Mouse (Mus musculus): Measurements from ENCODE around the gene D630003M21Rik. TPM values are rescaled to one million over a fixed set of nuclear protein-coding genes. Genes with fewer than 3 reads are reported as not detected.

The D630003M21Rik gene
- polyA plus RNA-seq, 1 experiment from 2014 or later = 1.8 TPM

DNA sequence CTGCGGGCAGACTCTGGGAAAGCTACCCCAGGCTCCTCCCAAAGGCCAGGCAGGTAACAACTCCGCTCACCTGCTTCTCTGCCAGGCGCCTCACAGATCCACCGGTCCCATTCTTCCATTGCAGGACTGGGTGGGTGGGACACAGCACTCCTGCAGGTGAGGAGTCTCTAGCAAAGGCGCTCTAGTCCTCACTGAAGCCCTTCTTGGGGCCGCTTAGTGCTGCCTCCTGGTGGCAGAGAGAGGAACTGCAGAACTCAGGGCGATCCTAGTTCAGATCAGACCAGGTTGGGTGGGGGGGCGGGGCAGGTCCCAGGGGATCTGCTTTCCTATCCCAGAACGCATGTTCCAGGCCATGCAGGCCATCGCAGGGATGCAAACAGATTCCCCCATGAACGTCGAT is 29.8 kb upstream of the D630003M21Rik start:
- ATAC-seq = peak; percentile 12; the same call in 1 of the 2 replicates
- peaks cover 6% of the 10 kb centered on the region; the same call in 1 of the 2 replicates for H3K4me1 ChIP-seq (replicated peaks; ENCODE audit: control insufficient read depth, insufficient read depth, low read length)
- H3K4me3 ChIP-seq (replicated peaks; ENCODE audit: low read length) = no peak overlapping the region
- no peak overlapping the region for H3K9ac ChIP-seq (replicated peaks; ENCODE audit: low read depth, low read length)
- WGBS = 10% methylated on average over 12 of the region's 12 CpGs
- no peak overlapping the region for H3K27ac ChIP-seq (ENCODE audit: low read length)
- H3K36me3 ChIP-seq (ENCODE audit: control insufficient read depth, insufficient read depth) = no peaks in the 10 kb centered on the region
- H3K4me2 ChIP-seq (ENCODE audit: low read length) = no peak overlapping the region
- H3K9me3 ChIP-seq (ENCODE audit: control insufficient read depth, low read length) = no peaks in the 10 kb centered on the region
- H3K27me3 ChIP-seq (replicated peaks; ENCODE audit: control insufficient read depth, insufficient read depth, low read length) = no peaks in the 10 kb centered on the region

DNA sequence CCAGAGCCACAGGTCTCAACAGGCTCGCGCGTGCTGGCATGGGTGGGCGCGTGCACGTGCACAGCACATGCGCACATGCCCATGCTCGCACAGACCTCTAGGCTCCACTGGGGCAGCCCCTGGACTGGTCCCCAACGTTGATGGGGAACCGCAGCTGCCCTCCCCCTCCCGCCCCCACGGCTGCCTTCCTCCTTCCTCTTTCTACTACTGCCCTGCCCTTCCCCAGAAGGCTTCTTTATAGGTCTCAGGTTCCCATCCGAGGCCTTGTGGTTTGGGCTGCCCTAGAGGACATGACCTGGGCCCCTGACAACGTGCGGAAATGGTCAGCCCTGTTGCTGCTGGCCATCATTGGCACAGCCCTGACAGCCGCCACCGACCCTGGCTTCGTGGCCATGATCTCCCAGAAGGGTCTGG is 29.0 kb upstream of the D630003M21Rik start, which contains the start of gene Bpi:
Gene Bpi, plus strand, starts transcription at position 90 of the 414 bp plus-strand sequence.
- 78% methylated on average over 18 of the region's 18 CpGs for WGBS
- H3K27me3 ChIP-seq (replicated peaks; ENCODE audit: control insufficient read depth, insufficient read depth, low read length) = no peaks in the 10 kb centered on the region
- H3K4me3 ChIP-seq (replicated peaks; ENCODE audit: low read length) = no peak within 1 kb of the TSS
- H3K9ac ChIP-seq (replicated peaks; ENCODE audit: low read depth, low read length) = no peak within 1 kb of the TSS
- ATAC-seq = no peak
- no peak within 1 kb of the TSS for H3K27ac ChIP-seq (ENCODE audit: low read length)
- peaks cover 6% of the 10 kb centered on the region; the same call in 1 of the 2 replicates for H3K4me1 ChIP-seq (replicated peaks; ENCODE audit: control insufficient read depth, insufficient read depth, low read length)
- no peaks in the 10 kb centered on the region for H3K9me3 ChIP-seq (ENCODE audit: control insufficient read depth, low read length)
- H3K36me3 ChIP-seq (ENCODE audit: control insufficient read depth, insufficient read depth) = no peaks in the 10 kb centered on the region
- H3K4me2 ChIP-seq (ENCODE audit: low read length) = no peak within 1 kb of the TSS

DNA sequence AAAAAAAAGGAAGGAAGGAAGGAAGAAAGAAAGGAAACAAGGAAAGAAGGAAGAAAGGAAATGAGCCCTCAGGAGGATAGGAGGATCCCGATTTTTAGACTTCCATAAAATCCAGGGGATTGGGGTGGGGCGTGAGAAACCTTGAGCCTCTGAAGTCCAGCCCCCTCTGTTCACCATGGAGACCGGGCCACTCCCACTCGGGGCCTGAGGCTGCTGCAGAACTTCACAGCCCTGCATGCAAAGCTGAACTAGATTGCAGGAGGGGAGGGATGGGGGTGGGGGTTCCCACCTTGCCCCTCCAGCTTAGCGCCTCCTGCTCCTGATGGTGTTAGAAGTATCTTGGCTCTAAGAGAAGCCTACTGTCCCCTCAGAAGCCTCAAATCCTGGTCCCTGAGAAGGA is 27.9 kb upstream of the D630003M21Rik start:
- WGBS = 15% methylated on average over 5 of the region's 5 CpGs
- Histone ChIP-seq H3K36me3 (ENCODE audit: control insufficient read depth, insufficient read depth) (no peaks in the 10 kb centered on the region), H3K4me2 (ENCODE audit: low read length) (no peak overlapping the region), H3K27ac (ENCODE audit: low read length) (no peak overlapping the region), H3K9ac (replicated peaks; ENCODE audit: low read depth, low read length) (no peak overlapping the region), H3K4me3 (replicated peaks; ENCODE audit: low read length) (no peak overlapping the region), H3K9me3 (ENCODE audit: control insufficient read depth, low read length) (no peaks in the 10 kb centered on the region), H3K27me3 (replicated peaks; ENCODE audit: control insufficient read depth, insufficient read depth, low read length) (no peaks in the 10 kb centered on the region), H3K4me1 (replicated peaks; ENCODE audit: control insufficient read depth, insufficient read depth, low read length) (peaks cover 6% of the 10 kb centered on the region; the same call in 1 of the 2 replicates)
- ATAC-seq = no peak

DNA sequence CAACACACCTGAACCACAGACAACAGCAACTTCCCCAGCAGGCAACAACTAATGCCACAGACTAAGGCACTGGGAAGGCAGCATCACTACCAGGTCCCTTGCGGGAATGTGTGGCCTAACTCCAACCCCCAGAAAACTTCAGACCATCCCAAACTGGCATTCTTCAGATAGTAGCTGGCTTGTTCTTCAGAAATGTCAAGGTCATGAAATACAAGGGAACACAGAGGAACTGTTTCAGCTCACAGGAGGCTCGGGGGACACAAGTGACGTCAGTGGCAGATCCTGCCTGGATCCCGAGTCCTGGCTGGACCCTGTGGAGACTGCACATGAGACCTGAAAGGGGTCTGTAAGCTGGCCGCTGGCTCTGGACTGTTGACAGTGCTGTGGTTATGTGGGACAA is 24.8 kb upstream of the D630003M21Rik start:
- no peak for ATAC-seq
- Histone ChIP-seq H3K9ac (replicated peaks; ENCODE audit: low read depth, low read length) (no peak overlapping the region), H3K9me3 (ENCODE audit: control insufficient read depth, low read length) (no peaks in the 10 kb centered on the region), H3K27me3 (replicated peaks; ENCODE audit: control insufficient read depth, insufficient read depth, low read length) (no peaks in the 10 kb centered on the region), H3K4me3 (replicated peaks; ENCODE audit: low read length) (no peak overlapping the region), H3K4me2 (ENCODE audit: low read length) (no peak overlapping the region), H3K27ac (ENCODE audit: low read length) (no peak overlapping the region), H3K36me3 (ENCODE audit: control insufficient read depth, insufficient read depth) (no peaks in the 10 kb centered on the region), H3K4me1 (replicated peaks; ENCODE audit: control insufficient read depth, insufficient read depth, low read length) (peaks cover 6% of the 10 kb centered on the region; the same call in 1 of the 2 replicates)
- WGBS = 67% methylated on average over 5 of the region's 5 CpGs

DNA sequence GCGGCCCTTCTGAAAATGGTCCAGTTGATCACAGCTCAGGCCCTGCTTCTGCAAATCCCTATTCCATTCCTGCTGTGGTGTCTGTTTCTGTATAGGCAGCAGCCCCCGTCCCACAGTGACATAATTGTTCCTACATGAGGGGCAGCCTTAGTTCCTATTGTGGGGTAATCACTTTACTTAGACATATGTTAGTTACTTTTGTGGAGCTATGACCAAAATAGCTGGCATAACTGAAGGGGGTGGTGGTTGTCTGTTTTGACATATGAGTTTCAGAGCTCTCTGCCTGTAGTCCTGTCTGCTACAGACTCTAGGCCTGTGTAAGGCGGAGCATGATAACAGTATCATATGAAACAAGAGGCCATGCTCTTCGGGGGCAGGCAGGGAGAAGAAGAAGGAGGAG is 21.5 kb upstream of the D630003M21Rik start:
- no peak for ATAC-seq
- Histone ChIP-seq H3K4me1 (replicated peaks; ENCODE audit: control insufficient read depth, insufficient read depth, low read length) (no peaks in the 10 kb centered on the region), H3K27me3 (replicated peaks; ENCODE audit: control insufficient read depth, insufficient read depth, low read length) (no peaks in the 10 kb centered on the region), H3K9ac (replicated peaks; ENCODE audit: low read depth, low read length) (no peak overlapping the region), H3K36me3 (ENCODE audit: control insufficient read depth, insufficient read depth) (no peaks in the 10 kb centered on the region), H3K9me3 (ENCODE audit: control insufficient read depth, low read length) (no peaks in the 10 kb centered on the region), H3K4me2 (ENCODE audit: low read length) (no peak overlapping the region), H3K27ac (ENCODE audit: low read length) (no peak overlapping the region), H3K4me3 (replicated peaks; ENCODE audit: low read length) (no peak overlapping the region)
- 77% methylated on average over 4 of the region's 4 CpGs for WGBS

DNA sequence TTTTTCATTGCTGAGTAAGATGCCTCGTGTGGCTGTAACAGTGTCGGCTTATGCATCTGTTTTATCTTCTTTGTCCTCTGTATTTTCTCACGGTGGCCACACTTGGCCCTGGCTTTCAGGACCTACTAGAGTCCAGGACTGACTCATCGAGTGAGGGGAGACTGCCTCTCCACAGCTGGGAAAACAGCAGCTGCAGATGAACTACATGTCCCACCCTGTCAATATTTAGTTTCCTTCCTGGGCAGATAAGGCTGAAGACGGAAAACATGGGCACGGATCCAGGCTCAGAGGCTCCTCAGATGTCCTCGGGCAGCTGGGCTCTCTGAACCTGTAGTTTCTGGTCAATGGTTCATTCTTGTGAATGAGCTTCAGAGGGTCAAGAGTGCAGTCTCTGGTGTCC is 19.3 kb upstream of the D630003M21Rik start:
- no peaks in the 10 kb centered on the region for H3K4me1 ChIP-seq (replicated peaks; ENCODE audit: control insufficient read depth, insufficient read depth, low read length)
- no peak overlapping the region for H3K27ac ChIP-seq (ENCODE audit: low read length)
- no peak for ATAC-seq
- H3K4me3 ChIP-seq (replicated peaks; ENCODE audit: low read length) = no peak overlapping the region
- no peaks in the 10 kb centered on the region for H3K36me3 ChIP-seq (ENCODE audit: control insufficient read depth, insufficient read depth)
- WGBS = 78% methylated on average over 7 of the region's 7 CpGs
- H3K9me3 ChIP-seq (ENCODE audit: control insufficient read depth, low read length) = no peaks in the 10 kb centered on the region
- no peaks in the 10 kb centered on the region for H3K27me3 ChIP-seq (replicated peaks; ENCODE audit: control insufficient read depth, insufficient read depth, low read length)
- H3K9ac ChIP-seq (replicated peaks; ENCODE audit: low read depth, low read length) = no peak overlapping the region
- H3K4me2 ChIP-seq (ENCODE audit: low read length) = no peak overlapping the region

DNA sequence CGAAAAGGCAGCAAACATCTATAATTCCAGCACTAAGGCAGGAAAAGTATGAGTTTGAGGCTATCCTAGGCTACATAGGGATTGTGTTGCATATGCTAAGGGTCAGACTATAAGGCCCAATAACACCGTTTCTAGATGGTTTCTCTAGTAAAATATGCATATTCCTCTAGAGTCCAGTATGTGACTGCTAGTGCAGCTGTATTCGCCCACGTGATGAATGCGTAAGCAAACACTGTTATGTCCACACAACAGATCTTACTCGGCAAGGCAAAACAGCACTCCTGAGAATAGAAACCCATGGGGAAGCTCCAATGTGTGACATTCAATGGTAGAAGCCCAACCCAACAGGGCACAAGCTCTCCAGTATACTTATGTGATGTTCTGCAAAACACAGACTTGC is 18.8 kb upstream of the D630003M21Rik start:
- 83% methylated on average over 6 of the region's 6 CpGs for WGBS
- H3K36me3 ChIP-seq (ENCODE audit: control insufficient read depth, insufficient read depth) = no peaks in the 10 kb centered on the region

DNA sequence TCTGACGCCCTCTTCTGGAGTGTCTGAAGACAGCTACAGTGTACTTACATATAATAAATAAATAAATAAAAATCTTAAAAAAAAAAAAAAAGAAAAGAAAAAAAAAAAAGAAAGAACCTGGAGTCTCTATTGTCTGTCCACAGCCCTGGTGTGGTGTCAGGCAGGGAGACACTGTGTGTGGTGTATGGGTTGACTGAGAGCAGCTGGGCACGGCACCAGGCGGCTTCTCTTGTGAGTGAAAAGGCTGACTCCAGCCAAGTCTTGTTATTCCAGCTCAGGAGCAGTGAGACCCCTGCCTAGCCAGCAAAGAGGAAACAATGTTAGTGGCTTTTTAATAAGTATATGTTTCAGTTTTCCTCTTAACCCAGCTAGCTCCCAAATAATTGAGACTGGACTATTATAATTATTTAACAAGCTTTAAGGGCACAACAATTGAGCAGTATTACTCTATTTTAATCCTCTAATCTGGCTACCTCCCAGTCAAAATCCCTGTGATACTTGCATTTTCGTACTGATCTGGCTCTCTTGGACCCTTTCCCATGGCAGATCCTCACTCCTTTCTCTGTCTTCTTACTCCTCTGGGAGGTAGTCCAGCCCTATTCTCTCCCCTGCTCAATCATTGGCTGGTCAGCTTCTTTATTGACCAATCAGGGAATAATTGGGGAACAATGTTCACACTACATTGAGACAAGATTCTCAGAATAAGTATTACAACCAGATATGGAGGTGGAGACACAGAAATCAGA is 16.2 kb upstream of the D630003M21Rik start:
- Histone ChIP-seq H3K27ac (ENCODE audit: low read length) (no peak overlapping the region), H3K36me3 (ENCODE audit: control insufficient read depth, insufficient read depth) (no peaks in the 10 kb centered on the region), H3K27me3 (replicated peaks; ENCODE audit: control insufficient read depth, insufficient read depth, low read length) (no peaks in the 10 kb centered on the region), H3K9ac (replicated peaks; ENCODE audit: low read depth, low read length) (no peak overlapping the region), H3K4me1 (replicated peaks; ENCODE audit: control insufficient read depth, insufficient read depth, low read length) (peaks cover 9% of the 10 kb centered on the region), H3K9me3 (ENCODE audit: control insufficient read depth, low read length) (no peaks in the 10 kb centered on the region), H3K4me3 (replicated peaks; ENCODE audit: low read length) (no peak overlapping the region), H3K4me2 (ENCODE audit: low read length) (no peak overlapping the region)
- ATAC-seq = no peak; the same call in 1 of the 2 replicates
- 46% methylated on average over 4 of the region's 4 CpGs for WGBS

More for the DNA sequence above, 18.8 kb upstream of the D630003M21Rik start:
- H3K9ac ChIP-seq (replicated peaks; ENCODE audit: low read depth, low read length) = no peak overlapping the region
- no peak for ATAC-seq
- no peaks in the 10 kb centered on the region for H3K9me3 ChIP-seq (ENCODE audit: control insufficient read depth, low read length)
- no peaks in the 10 kb centered on the region for H3K27me3 ChIP-seq (replicated peaks; ENCODE audit: control insufficient read depth, insufficient read depth, low read length)
- H3K27ac ChIP-seq (ENCODE audit: low read length) = no peak overlapping the region
- H3K4me1 ChIP-seq (replicated peaks; ENCODE audit: control insufficient read depth, insufficient read depth, low read length) = no peaks in the 10 kb centered on the region
- H3K4me3 ChIP-seq (replicated peaks; ENCODE audit: low read length) = no peak overlapping the region
- H3K4me2 ChIP-seq (ENCODE audit: low read length) = no peak overlapping the region

DNA sequence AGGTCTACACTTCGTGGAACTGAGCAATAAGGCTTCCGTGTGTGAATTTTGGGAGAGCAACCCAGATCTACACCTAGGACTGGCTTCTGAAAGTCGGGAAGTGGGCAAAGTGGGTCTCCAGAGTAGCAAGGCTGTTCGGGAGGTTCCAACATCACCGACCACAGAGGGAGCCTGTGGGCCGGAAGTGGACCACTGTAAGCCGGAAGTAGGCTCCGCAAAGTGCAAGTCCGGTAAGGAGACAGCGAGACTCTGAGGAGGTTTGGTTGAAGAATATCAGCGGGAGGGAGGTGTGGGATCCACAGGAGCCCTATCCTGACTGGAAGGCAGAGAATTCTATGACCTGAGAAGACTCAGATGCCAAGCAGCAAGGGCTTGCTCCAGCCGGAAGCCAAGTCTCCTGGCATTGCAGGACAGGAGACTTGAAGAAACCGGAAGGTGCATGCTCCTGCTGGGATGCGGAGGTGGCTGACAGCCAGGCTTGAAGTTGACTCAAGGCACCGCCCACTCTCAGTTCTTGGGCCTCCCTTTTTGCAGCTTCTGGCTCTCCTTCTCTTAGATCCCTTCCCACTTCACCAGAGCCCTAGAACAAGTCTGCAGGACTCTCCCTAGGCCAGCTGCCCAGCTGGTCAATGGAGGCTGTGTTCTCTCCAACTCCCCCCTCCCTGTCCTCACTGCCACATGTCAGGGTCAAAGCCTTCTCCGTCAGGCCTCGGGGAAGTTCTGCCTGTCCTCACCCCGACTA is 14.3 kb upstream of the D630003M21Rik start:
- H3K4me1 ChIP-seq (replicated peaks; ENCODE audit: control insufficient read depth, insufficient read depth, low read length) = peaks cover 9% of the 10 kb centered on the region
- ATAC-seq = no peak
- H3K4me3 ChIP-seq (replicated peaks; ENCODE audit: low read length) = no peak overlapping the region
- no peak overlapping the region for H3K4me2 ChIP-seq (ENCODE audit: low read length)
- no peaks in the 10 kb centered on the region for H3K27me3 ChIP-seq (replicated peaks; ENCODE audit: control insufficient read depth, insufficient read depth, low read length)
- H3K9ac ChIP-seq (replicated peaks; ENCODE audit: low read depth, low read length) = no peak overlapping the region
- no peaks in the 10 kb centered on the region for H3K36me3 ChIP-seq (ENCODE audit: control insufficient read depth, insufficient read depth)
- no peaks in the 10 kb centered on the region for H3K9me3 ChIP-seq (ENCODE audit: control insufficient read depth, low read length)
- H3K27ac ChIP-seq (ENCODE audit: low read length) = no peak overlapping the region
- 83% methylated on average over 18 of the region's 18 CpGs for WGBS

All from forebrain, embryonic 16.5 days (tissue).